Mouse (Mus musculus) T-helper 1 cell (primary cell): ENCODE data around the gene E2f6.

ENCODE experiments used
- in situ Hi-C: fragments of 300-600 bp; cut with MboI, MseI; formaldehyde crosslinking; loops from one replicate; pipeline ENCODE4 v1.15.1; 2025; ENCODE audit warnings: high pct_unique_total_duplicates

Gene E2f6

DNA sequence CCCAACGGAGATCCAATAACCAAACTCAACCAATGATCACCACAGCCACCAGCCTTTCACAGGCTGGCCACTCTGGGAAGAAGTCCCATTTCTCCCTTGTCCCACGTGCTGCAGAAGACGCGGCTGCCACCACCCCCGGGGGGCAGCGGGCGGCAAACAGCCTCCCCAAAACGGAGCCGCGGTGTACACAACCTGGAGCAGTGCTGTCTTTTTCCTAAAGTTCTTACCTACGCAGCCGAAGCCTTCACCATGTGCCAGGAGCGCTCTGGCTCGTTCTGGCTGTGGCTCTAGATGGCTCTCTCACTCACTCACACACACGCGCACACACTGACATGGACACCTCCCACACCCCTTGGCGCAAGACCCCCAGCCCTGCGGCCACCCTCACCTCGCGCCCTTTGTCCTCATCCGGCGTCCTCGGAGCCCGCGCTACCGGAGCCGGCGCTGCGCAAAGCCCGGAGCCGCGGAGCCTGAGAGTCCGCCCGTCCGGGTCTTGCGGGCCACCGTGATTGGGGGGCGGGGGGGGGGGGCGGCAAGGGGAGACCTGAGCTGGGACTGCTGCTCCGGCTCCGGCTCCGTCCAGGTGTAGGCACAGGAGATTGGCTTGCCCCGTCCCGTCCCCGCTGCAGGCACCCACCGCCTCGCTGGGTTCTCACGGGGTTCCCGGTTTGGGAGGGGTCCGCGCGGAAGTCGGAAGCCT is 10.4 kb upstream of the E2f6 start, which contains the start of gene Greb1:
TSS of gene Greb1 (minus strand) at position 628 of the 700 bp plus-strand sequence.
- in situ Hi-C loops, result loop anchor here (5.0 to 10.0 kb wide), 3 partner anchors 78 to 454 kb away; no protein-coding TSS in a partner anchor

DNA sequence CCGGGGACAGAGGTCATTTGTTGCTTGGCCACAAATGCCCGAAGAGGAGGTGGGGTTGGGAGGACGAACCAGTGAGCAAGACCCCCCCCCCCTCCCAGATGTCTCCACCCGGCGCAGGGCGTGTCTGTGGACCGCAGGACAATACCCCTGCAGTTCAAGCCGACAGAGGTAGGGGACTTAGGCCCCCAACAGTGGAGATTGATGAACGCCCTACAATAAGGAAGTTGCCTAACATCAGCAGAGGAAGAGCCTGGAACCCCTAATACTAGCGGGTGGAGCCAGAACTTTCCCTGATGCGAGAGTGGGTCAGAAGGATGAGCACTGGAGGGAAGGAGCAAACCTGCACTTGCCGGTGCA is 9.8 kb upstream of the E2f6 start:
- in situ Hi-C loops, result loop anchor here (5.0 to 10.0 kb wide), 3 partner anchors 79 to 454 kb away; no protein-coding TSS in a partner anchor

DNA sequence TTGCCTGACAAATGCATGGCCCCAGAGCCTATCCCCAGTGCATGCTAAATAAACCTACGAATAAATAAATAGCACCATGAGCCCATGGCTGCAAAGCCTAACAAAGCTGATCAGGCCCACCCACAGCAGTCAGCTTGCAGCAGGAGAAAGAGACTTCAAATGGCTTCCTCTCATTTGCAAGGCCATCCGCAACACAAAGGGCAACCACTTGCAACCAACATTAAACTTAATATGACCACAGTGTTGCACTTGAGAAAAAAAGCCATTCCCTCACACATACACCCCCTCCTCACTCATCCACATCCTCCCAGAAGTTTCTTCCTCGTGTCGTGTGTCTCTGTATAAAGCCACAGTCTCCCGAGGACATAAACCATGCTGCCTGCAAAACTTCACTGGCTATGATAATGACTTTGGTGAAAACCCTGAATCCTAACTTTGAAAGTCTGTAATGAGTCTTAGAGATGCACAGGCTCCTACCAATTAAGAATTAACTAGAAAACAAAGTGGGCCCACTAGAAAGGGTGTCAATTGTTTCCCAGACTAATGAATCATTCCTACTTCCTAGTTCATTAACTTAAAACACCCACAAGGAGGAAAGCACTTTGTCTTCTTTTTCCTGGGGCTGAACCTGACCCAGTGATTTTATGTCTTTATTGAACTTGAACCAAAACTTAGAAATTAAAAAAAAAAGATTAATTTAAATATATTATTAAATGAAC is 7.4 kb upstream of the E2f6 start:
- in situ Hi-C loops, result loop anchor here (5.0 to 10.0 kb wide), 3 partner anchors 81 to 451 kb away; no protein-coding TSS in a partner anchor

DNA sequence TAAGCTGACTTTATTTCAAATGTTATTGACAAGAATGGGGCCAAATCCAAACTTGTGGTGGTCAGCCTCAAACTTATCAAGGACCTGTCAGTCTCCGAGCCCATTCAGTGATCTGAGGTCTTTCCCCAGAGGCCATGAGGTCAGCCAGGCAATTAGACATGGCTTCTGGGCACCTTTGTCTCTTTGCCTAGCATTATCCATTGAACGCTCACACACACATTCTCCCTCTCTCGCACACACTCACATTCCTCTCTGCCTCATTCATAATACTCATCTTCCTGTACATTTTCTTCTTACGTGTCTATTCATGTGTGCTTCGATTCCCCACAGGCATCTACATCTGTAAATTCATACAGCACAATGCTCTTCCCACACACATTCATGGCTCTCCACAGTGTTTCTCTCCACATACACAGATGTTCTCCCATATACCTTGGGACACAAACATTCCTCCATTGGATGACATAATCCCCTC is 6.8 kb upstream of the E2f6 start:
- in situ Hi-C loops, result loop anchor here (5.0 to 10.0 kb wide), 3 partner anchors 82 to 451 kb away; no protein-coding TSS in a partner anchor

DNA sequence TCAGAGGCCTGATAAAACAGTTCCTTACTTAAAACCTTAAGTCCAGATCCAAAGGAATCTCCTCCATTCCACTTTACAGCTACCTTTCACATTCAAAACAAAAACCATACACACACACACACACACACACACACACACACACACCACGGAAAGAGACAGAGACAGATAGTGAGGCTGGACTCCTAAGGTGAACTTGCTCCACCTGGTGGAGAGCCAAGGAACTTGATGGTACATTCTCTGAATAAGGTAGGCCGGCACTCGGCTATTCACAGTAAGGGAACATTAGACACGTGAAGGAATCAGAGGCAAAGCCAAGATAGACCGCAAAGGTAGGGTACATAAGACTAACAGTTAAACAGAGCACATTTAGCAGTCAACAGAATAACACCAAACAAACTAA is 5.3 kb upstream of the E2f6 start:
- in situ Hi-C loops, result loop anchor here (5.0 to 10.0 kb wide), 2 partner anchors 228 to 449 kb away; no protein-coding TSS in a partner anchor

DNA sequence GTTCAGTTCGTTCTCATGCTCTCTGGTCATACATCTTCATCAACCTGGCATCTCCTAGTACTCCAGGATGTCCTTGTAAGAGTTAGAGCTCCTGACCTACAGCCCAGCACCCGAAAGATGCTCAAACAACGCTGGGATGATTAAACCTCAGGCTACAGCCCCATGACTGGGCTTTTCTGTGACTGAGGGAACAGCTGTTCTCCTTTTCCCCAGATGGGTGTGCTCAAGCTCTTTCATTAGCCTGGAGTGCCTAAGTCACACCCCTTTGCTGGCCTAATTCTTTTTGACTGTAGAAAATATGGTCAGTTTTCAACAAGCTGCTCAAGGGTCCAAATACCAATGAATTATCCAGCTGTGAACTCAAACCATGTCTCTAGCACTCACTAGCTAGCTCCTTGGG is 2.7 kb upstream of the E2f6 start:
- in situ Hi-C loops, result loop anchor here (5.0 to 10.0 kb wide), 2 partner anchors 231 to 447 kb away; no protein-coding TSS in a partner anchor

DNA sequence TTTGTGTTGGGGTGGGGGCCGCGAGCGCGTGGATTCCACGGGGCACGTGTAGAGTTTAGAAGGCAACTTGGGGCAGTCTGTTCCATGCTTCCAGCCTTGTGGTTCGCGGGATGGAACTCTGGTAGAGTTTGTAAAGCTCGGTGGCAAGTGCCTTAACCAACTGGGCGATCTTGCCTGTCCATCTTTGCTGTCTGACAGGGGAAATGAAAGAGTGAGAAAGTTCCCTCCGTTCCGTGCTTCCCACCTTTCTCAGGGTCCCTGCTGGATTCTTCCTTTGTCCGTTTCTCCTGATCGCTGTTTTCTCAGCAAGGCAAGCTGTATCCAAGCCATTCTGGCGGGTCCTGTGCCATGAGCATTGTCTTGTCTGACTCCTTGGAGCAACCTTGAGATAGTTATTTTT is 714 bp downstream of the E2f6 start:
- in situ Hi-C loops, result no loop called here

DNA sequence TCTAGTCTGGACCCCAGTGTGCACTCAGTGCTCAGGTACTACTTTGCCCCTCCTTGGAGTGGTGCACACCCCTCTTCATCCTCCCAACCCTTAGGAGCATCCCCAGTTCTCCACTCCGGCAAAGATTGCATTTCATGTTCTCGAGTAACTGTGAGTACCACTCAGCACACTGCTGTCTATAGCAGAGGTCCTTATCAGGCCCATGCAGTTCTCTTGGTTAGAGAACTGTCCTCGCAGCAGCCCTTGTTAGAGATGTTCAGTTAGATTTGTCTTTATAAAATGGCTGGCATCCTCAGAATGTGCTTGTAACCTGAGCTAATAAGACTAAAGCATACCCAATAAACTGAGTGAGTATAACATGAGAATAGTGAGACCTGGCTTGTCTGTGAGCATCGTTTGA is 6.4 kb downstream of the E2f6 start:
- in situ Hi-C loops, result no loop called here

DNA sequence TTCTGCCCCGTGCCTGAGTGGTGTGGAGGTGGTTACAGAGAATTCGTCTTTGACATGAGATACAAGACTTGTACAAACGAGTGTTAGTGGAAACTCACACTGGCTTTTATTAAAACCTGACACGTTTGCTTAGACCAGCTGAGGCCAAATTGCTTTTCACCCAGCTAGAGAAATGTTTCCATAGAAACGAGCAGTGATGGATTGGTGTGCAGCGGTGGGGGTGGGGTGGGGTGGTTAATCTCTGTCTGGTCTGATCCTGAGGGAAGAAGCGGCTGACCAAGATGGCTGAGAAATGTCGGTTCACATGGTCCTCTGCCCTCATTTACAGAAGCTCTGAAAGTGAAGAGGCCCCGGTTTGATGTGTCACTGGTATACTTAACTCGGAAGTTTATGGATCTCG is 7.8 kb downstream of the E2f6 start:
- in situ Hi-C loops, result no loop called here

DNA sequence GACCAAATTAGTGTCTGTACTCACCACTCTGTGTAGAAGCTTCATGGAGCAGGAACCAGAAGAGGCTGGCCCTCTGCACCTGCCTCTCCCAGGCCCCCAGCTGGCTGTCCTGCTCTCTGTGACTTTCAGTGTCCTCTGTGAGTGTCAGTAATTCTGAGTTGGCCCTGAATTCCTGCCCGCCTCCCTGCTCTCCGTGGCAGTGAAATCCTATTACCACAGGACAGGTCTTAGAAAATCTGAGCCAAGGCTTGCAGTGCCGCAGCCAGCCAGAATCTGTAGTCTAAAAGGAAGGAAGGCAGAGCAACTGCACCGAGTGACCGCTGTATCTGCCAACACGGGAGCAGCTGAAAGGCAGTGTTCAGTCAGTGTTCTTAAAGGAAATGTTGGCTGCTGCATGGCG is 10.0 kb downstream of the E2f6 start:
- in situ Hi-C loops, result no loop called here

DNA sequence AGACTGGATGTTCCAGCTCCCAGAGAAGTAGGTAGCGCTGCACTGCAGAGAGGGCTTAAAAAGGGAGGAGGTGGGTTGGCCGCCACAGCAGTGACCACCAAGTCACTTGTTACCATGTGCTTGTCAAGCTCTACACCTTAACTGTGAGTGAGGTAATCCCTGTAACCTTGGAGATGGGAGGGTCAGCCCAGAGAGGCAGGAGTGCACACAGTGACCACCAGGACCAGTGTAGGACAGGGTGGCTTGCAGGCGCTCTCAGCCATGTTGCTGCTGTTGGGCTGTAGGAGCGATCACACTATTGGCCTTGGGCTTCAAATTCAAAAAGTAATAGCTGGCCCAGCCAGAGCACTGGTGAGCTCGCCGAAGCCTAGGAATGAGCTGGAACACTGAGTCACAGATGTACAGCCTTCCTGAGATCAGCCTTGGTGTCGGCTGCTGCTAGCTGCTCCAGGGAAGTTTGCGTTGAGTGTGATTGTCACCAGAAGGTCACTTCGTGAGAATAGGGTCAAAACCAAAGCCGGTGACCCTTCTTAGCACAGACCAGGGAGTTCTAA is 11.5 kb downstream of the E2f6 start:
- in situ Hi-C loops, result no loop called here

DNA sequence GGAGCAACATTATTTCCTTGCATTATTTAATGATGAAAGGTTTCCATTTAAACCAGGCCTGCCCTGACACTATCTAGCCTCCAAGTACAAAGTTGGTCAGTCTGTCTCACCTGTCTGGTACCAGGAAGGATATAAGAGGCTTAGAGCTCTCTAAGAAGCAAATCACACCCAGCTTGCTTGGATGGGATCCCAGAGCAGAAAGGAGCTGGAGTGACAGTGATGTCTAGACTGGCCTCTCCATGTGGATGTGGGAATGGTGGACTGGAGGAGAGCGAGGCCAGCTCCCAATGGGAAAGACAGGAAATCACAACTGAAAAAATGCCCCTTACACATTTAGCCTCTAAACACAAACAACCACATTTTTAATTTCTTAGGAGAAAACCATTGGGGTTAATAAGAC is 12.9 kb downstream of the E2f6 start:
- in situ Hi-C loops, result no loop called here

DNA sequence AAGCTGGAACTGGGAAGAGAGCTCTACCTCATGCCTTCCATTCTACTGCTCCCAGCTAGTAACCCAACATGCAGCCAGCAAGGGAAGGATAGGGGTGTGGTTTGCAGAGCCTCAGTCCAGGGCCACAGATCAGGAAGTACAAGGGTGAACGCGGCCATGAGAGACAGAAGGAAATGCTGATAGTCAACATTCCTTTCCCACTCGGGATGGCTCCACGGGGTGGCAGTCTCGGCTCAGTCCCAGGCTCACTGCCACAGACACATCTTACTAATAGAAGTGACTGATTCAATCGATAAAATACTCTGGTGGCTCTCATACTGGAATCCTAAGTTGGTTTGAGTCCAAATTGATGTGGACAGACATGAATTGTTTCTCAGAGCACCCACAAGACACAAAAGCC is 17.7 kb downstream of the E2f6 start:
- in situ Hi-C loops, result loop anchor here (5.0 kb wide), 1 partner anchor 59 kb away; no protein-coding TSS in a partner anchor

DNA sequence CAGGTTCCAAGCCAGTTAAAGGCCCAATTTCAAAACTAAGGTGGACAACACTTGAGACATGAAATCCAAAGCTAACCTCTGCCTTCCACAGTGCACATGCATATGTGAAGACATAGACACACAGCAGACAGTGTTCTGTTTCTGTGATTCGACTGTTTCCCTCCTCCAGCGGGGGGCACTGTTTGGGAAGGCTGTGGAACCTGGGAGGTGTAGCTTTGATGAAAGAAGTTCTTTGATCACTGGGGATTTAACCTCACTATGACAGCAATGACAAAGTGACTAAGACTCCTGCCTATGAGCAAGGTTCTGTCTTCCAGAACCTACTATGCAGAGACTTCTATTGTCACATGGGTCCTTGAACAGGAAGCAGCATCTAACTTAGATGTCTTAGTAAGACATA is 19.0 kb downstream of the E2f6 start:
- in situ Hi-C loops, result loop anchor here (5.0 kb wide), 1 partner anchor 58 kb away; no protein-coding TSS in a partner anchor

DNA sequence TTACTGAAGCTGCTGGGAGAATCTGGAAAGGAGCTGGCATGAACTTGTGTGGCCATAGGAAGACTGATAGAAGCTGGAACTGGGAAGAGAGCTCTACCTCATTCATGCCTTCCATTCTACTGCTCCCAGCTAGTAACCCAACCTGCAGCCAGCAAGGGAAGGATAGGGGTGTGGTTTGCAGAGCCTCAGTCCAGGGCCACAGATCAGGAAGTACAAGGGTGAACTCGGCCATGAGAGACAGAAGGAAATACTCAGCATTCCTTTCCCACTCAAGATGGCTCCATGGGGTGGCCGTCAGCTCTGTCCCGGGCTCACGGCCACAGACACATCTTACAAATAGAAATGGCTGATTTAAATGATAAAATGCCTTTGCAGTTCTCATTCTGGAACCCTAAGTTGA is 20.3 kb downstream of the E2f6 start:
- in situ Hi-C loops, result no loop called here

DNA sequence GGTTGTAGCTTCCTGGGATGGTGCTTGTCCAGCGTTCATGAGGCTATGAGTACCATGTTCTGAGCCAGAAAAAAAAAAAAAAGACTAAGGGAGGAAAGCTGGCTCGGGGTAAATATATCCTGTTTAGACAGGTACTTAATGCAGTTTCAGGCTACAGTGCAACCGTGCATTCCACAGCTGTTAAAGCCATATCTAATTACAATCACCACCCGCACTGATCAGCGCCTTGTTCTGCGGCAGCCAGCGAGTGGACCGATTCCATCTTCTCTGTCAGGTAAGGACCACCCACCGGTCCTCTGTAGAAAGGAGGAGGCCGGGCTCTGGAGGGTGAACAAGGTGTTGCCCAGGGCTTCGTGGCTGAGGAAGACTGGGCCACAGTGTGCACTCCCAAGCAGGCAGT is 23.9 kb downstream of the E2f6 start:
- in situ Hi-C loops, result no loop called here

DNA sequence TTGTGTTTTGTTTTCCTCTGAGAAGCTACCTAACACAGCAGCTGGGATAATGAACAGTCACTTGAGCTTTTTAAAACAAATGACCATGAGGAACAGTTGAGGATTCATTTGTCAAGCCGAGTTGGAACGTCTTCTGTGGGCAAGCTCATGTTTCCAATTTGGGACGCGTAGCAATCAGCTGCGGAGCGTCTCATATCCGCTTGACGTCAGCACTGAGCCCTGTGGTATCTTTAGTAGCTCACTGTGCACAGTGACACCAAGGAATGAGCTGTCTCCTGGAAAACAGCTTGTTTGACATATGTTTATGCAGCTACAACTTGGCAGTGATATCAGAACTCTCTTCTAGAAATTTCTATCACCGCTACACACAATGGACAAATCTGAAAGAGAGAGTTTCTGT is 25.4 kb downstream of the E2f6 start:
- in situ Hi-C loops, result no loop called here

DNA sequence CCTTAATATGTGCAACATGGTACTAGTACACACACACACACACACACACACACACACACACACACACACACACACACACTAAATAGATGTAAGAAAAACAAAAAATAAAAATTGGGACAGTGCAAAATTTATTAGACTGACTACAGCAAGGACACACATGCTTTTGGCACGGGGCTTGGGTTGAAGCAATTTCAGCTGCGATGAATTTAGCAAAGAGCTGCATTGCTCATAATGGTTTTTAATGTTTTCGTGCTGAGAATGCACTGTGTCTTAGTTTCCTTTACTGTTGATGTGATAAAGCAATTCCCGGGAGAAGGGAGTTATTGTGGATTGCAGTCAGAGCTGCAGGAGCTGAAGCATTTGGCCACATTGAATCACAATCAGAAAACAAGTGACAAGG is 27.0 kb downstream of the E2f6 start:
- in situ Hi-C loops, result no loop called here

DNA sequence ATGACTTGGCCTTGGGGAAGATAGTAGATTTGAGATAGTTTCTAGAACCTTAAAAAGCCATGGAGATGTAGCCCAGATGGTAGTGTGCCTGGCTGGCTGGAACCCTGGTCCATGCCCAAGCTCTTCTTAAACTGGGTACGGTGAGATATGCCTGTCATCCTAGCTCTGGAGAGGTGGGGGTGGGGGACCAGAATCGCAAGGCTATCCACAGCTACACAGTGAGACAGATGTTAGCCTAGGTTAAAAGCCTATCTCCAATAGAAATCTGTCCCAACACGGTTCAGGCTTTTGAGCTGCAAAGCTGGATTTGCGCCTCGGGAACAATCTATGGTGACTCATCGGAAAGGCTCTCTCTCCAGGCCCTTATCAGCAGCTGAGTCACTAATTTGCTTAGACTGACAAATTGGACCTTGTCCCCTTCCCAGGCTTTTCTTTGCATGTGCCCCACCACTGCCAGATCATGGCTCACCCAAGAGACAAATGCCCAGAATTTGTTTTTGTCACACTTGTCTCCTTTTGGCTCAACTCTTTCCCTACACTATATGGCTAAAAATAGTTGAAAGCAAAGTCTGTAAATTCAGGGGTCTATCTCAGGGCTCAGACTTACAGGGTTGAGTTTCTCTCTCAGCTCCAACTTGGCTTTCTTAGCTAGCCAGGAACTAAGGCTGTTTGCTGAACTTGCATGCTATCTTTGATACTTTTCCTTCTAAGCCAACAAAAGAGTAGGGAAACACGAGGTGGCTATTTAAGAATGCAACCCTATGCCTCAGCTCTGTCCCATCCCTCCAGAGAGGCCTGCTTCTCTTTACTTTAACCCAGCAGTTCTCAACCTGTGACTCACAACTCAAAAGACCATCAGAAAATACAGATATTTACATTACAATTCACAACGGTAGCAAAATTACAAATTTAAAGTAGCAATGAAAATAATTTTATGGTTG is 30.3 kb downstream of the E2f6 start:
- in situ Hi-C loops, result no loop called here

DNA sequence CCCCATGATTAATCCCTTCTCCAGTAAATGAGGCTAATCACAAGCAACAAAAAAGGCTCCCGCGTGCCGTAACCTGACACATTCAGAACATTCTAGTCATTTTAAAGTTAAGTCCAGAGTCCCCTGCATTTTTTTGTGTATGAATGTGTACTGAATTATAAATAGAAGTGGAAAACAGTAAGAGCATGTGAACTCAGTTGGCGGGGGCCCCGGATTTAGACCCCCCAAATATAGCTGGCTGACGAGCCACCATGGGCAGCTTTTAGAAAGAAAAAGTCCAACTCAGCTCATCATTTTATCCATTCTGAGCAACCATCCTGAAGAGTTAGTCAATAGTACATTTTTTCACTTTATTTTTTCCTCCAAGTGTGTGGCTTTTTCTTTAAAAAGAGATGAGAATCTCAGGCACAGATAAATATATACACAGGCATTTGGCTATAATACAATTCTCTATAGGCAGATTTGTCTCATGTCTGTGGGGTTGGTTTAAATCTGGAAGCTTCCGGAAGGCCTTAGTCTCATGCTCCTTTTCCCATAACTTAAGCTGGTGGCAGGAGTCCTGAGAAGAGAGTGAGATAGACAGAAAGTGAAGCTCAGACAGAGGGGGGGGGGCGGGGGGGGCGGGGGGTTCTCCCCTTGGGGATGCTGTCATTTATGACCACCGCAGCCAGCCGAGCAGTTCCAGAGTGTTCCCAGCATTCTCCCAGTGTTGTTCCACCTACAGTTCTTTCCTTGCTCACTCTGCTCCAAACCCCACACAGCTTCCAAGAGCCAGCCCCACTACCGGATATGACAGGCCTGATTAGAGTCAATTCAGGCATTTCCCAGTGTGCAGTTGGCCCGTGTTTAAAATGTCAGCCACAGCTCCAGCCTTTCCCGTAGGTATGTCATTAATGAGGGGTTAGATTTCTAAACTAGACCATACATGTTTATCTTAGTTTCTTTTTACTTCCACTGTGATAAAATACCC is 34.1 kb downstream of the E2f6 start:
- in situ Hi-C loops, result no loop called here
